Mouse (Mus musculus): ENCODE measurements around the gene Ppm1l. TPM values are rescaled to one million over a fixed set of nuclear protein-coding genes. Genes with fewer than 3 reads are reported as not detected.

Gene Ppm1l
- total and polyA plus RNA-seq, 2 experiments from 2014 or later, result 20.3 to 31.6 TPM

DNA sequence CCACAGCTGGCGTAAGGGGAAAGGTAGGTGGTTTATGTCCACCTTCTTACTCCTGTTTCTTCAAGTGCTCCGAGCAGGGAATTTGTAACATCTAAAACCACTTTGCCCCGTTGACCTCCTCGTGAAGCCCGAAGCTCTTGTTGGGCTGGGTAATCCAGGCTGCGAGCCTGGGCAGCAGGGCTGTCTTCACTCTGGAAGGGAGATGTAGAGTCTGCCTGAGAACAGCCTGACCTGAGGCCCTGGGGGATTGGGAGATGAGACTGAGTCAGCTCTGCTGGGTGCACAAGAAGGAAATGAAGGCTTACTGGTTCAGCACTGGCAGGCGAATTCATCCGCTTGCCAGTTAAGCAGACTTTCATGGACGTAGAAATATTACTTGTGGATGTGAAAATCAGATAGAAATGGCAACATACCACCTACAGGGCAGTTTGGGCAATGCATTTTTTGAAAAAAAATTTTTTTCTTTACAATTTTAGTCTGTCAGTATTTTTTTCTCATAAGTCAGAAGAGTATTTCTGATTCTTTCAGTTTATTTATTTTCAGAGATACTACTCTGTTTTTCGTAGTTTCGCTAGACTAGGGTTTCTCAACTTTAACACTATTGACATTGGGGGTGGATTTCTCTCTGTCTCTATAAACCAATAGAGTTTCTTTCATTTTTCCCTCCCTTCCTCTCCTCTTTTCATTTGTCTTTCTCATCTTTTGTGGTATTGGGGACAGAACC, 31.7 kb downstream of the Ppm1l start:
- no peaks in the 10 kb centered on the region for H3K4me1 ChIP-seq (ENCODE audit: insufficient read depth, low read length)
- H3K9ac ChIP-seq (replicated peaks; ENCODE audit: low read length), result no peak overlapping the region
- no peak overlapping the region for H3K4me3 ChIP-seq (ENCODE audit: low read length)
- no peak overlapping the region for H3K4me2 ChIP-seq (ENCODE audit: low read depth, low read length)
- no peak for ATAC-seq
- H3K9me3 ChIP-seq (ENCODE audit: low read length), result no peaks in the 10 kb centered on the region
- H3K27ac ChIP-seq, result no peak overlapping the region
- no peaks in the 10 kb centered on the region for H3K27me3 ChIP-seq (ENCODE audit: insufficient read depth, low read length)
- no peaks in the 10 kb centered on the region for H3K36me3 ChIP-seq (ENCODE audit: insufficient read depth, low read length)
- 84% methylated on average over 11 of the region's 11 CpGs for WGBS
- peak; percentile 55 for TF ChIP-seq CTCF (IDR thresholded peaks at IDR 0.05; ENCODE audit: low read depth)
- no peak for DNase-seq (ENCODE audit: low spot score)

DNA sequence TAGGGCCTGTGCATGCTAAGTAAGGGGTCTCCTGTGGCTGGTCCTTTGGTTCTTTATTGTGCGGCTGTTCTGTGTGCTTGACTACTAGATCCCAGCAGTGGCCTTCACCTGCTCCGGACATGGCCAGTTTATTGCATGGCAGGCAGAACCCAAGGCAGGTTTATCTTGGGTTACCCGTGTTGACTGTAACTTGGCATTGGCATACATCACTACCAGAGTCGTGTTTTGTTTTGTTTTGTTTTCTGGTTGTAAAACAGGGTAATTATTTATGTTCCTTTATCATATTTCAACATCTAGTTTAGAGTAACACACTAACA, 32.2 kb downstream of the Ppm1l start:
- H3K36me3 ChIP-seq (ENCODE audit: insufficient read depth, low read length), result no peaks in the 10 kb centered on the region
- TF ChIP-seq CTCF (IDR thresholded peaks at IDR 0.05; ENCODE audit: low read depth), result no peak
- H3K4me2 ChIP-seq (ENCODE audit: low read depth, low read length), result no peak overlapping the region
- WGBS, result 89% methylated on average over 4 of the region's 4 CpGs
- ATAC-seq (no peak), DNase-seq (ENCODE audit: low spot score) (no peak)
- H3K27ac ChIP-seq, result no peak overlapping the region
- H3K27me3 ChIP-seq (ENCODE audit: insufficient read depth, low read length), result no peaks in the 10 kb centered on the region
- no peaks in the 10 kb centered on the region for H3K9me3 ChIP-seq (ENCODE audit: low read length)
- no peak overlapping the region for H3K4me3 ChIP-seq (ENCODE audit: low read length)
- H3K4me1 ChIP-seq (ENCODE audit: insufficient read depth, low read length), result no peaks in the 10 kb centered on the region
- no peak overlapping the region for H3K9ac ChIP-seq (replicated peaks; ENCODE audit: low read length)

DNA sequence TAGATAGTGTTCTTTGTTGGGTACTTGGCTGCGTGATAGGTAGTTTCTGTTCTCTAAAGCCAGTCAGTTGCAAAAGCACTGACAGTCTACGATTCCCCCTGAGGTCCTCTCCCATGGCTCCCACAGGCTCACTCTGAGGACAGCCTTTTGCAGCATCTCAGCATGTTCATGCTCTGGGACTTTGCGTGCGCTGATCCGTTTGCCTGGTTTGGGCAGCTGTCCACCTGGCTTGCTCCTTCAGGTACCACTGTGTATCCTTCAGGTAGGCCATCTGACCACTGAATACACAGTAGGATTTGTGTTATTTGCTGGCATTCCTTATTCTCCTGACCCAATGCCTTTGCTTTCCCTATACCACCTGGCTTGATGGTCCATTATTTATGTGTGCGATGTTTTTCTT, 33.3 kb downstream of the Ppm1l start:
- Histone ChIP-seq H3K4me3 (ENCODE audit: low read length) (no peak overlapping the region), H3K4me1 (ENCODE audit: insufficient read depth, low read length) (no peaks in the 10 kb centered on the region), H3K4me2 (ENCODE audit: low read depth, low read length) (no peak overlapping the region), H3K36me3 (ENCODE audit: insufficient read depth, low read length) (no peaks in the 10 kb centered on the region), H3K27me3 (ENCODE audit: insufficient read depth, low read length) (no peaks in the 10 kb centered on the region), H3K9me3 (ENCODE audit: low read length) (no peaks in the 10 kb centered on the region), H3K27ac (no peak overlapping the region), H3K9ac (replicated peaks; ENCODE audit: low read length) (no peak overlapping the region)
- DNase-seq (ENCODE audit: low spot score) (no peak), ATAC-seq (no peak)
- no peak for TF ChIP-seq CTCF (IDR thresholded peaks at IDR 0.05; ENCODE audit: low read depth)
- 88% methylated on average over 6 of the region's 6 CpGs for WGBS

DNA sequence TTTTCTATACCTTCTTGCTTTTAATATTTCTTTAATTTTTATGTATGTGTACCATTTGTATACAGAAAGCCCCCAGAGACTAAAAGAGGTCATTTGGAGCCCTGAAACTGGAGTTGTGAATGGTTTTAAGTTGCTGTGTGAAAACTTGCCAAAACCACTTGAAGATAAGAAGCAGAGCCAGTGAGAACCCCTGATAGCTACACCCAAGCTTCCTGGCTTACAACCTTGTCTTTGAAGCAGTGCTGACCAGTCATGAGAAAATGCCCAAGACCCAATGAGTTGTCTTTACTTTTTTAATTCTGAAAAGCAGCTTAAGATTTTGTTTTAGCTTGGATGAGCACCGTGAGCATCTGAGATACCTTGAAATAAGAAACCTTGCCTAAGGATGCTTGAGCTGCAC, 35.5 kb downstream of the Ppm1l start:
- Histone ChIP-seq H3K4me3 (ENCODE audit: low read length) (no peak overlapping the region), H3K4me1 (ENCODE audit: insufficient read depth, low read length) (no peaks in the 10 kb centered on the region)
- WGBS, result 96% methylated on average over 1 of the region's 1 CpGs

DNA sequence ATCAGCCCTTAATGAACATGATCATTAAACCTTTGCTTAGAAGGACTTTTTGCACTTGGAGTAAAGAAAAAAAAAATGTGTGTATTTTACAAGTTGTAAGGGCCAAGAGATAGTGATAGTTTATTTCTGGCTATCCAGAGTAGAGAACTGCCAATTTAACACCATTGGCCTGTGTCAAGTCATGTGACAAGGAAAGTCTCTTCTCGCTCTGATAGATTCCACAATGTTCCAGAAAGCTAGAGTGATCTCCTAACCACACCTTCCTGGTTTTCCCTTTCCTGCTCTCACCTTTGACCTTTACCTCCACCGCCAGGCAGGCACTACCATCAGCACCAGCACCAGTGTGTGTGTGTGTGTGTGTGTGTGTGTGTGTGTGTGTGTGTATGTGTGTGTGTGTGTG, 38.0 kb downstream of the Ppm1l start:
- no peaks in the 10 kb centered on the region for H3K4me1 ChIP-seq (ENCODE audit: insufficient read depth, low read length)
- no peak overlapping the region for H3K27ac ChIP-seq
- TF ChIP-seq CTCF (IDR thresholded peaks at IDR 0.05; ENCODE audit: low read depth), result no peak
- H3K36me3 ChIP-seq (ENCODE audit: insufficient read depth, low read length), result no peaks in the 10 kb centered on the region
- no peak overlapping the region for H3K4me2 ChIP-seq (ENCODE audit: low read depth, low read length)
- H3K9ac ChIP-seq (replicated peaks; ENCODE audit: low read length), result no peak overlapping the region
- ATAC-seq (no peak), DNase-seq (ENCODE audit: low spot score) (no peak)
- H3K27me3 ChIP-seq (ENCODE audit: insufficient read depth, low read length), result no peaks in the 10 kb centered on the region
- H3K4me3 ChIP-seq (ENCODE audit: low read length), result no peak overlapping the region
- no peaks in the 10 kb centered on the region for H3K9me3 ChIP-seq (ENCODE audit: low read length)
- 89% methylated on average over 2 of the region's 2 CpGs for WGBS

More for the DNA sequence above, 35.5 kb downstream of the Ppm1l start:
- no peaks in the 10 kb centered on the region for H3K9me3 ChIP-seq (ENCODE audit: low read length)
- no peaks in the 10 kb centered on the region for H3K36me3 ChIP-seq (ENCODE audit: insufficient read depth, low read length)
- no peak overlapping the region for H3K4me2 ChIP-seq (ENCODE audit: low read depth, low read length)
- H3K27me3 ChIP-seq (ENCODE audit: insufficient read depth, low read length), result no peaks in the 10 kb centered on the region
- no peak overlapping the region for H3K27ac ChIP-seq
- ATAC-seq (no peak), DNase-seq (ENCODE audit: low spot score) (no peak)
- no peak for TF ChIP-seq CTCF (IDR thresholded peaks at IDR 0.05; ENCODE audit: low read depth)
- H3K9ac ChIP-seq (replicated peaks; ENCODE audit: low read length), result no peak overlapping the region

DNA sequence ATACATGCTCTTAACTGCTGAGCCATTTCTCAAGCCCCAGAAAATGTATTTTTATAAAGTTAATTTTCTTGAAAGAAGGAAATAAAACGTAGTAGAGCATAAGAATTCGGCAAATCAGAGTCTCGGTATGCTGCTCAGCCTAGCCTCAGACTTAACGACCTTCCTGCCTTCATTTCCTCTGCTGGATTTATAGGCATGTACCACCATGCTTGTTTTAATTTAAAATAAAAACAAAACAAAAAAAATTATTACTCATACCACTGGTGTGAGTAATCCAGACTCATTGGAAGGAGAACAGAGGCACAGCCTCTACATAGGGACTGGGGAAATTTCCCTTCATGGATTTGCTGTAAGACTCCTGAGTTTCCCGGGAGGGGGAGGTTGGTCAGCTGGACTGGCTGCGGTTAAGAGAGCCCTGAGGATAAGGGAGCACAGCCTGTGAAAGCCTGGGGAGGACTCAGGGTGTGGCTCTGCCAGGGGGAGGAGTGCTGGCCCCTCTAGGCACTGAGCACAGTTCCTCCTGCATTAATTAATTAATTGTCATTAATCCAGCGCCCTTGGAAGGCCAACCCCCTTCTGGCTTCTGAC, 39.5 kb downstream of the Ppm1l start:
- H3K9me3 ChIP-seq (ENCODE audit: low read length), result no peaks in the 10 kb centered on the region
- no peaks in the 10 kb centered on the region for H3K27me3 ChIP-seq (ENCODE audit: insufficient read depth, low read length)
- no peak overlapping the region for H3K4me3 ChIP-seq (ENCODE audit: low read length)
- no peak overlapping the region for H3K27ac ChIP-seq
- 74% methylated on average over 7 of the region's 7 CpGs for WGBS
- DNase-seq (ENCODE audit: low spot score), result no peak
- H3K36me3 ChIP-seq (ENCODE audit: insufficient read depth, low read length), result no peaks in the 10 kb centered on the region
- no peak for TF ChIP-seq CTCF (IDR thresholded peaks at IDR 0.05; ENCODE audit: low read depth)
- H3K9ac ChIP-seq (replicated peaks; ENCODE audit: low read length), result no peak overlapping the region
- ATAC-seq, result no peak
- H3K4me1 ChIP-seq (ENCODE audit: insufficient read depth, low read length), result no peaks in the 10 kb centered on the region
- no peak overlapping the region for H3K4me2 ChIP-seq (ENCODE audit: low read depth, low read length)

DNA sequence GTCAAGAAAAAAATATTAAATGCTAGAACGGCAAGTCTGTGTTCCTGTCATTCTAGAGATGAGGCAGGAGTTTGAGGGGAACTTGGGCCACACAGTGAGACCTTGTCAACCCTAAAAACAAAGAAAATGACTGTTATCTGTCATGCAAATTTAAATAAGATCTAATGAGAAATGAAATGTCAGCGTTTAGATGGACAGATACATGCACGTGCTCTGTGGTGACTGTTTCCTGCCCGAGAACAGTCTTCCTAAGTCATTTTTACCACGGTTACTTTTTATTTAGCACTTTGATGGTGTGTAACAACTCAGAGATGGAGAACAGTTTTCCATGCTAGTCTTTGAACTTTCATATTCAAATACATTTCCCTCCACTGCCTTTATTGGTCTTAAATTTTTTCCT, 40.1 kb downstream of the Ppm1l start:
- no peak overlapping the region for H3K27ac ChIP-seq
- whole genome bisulfite sequencing, result 64% methylated on average over 5 of the region's 5 CpGs

More for the DNA sequence above, 40.1 kb downstream of the Ppm1l start:
- H3K9ac ChIP-seq (replicated peaks; ENCODE audit: low read length), result no peak overlapping the region
- DNase-seq (ENCODE audit: low spot score), result no peak
- no peaks in the 10 kb centered on the region for H3K9me3 ChIP-seq (ENCODE audit: low read length)
- no peaks in the 10 kb centered on the region for H3K27me3 ChIP-seq (ENCODE audit: insufficient read depth, low read length)
- H3K36me3 ChIP-seq (ENCODE audit: insufficient read depth, low read length), result no peaks in the 10 kb centered on the region
- no peak overlapping the region for H3K4me3 ChIP-seq (ENCODE audit: low read length)
- H3K4me2 ChIP-seq (ENCODE audit: low read depth, low read length), result no peak overlapping the region
- H3K4me1 ChIP-seq (ENCODE audit: insufficient read depth, low read length), result no peaks in the 10 kb centered on the region
- no peak for TF ChIP-seq CTCF (IDR thresholded peaks at IDR 0.05; ENCODE audit: low read depth)
- no peak for ATAC-seq
